Mouse (Mus musculus): ENCODE results near the gene Mup8. TPM values are rescaled to one million over a fixed set of nuclear protein-coding genes. Genes with fewer than 3 reads are reported as not detected.
"Not testable (repeated sequence)": the region's sequence is repeated elsewhere in the genome, so short reads cannot be mapped to it uniquely, and the experiment has no call there.

Mup8 gene
- not detected in 2 replicates for total RNA-seq (2017)

DNA sequence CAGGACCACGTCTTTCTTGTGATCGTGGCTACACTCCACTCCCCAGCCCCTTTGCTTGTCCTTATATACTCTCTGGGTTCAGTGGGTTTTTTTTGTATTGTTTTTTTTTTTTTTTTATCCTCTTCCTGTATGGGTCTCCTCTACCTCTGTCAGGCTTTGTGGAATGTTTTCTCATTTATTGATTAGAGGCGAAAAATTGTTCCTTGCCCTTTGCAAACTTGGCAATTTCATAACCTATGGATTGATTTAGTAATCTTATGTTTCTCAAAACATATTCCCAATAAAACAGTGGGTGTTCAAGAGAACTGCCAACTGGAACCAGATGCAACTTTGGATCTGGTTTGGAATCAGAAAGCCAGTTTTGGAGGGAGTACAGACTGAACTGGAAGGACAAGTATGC lies at the start of gene Mup8:
Mup8 (minus strand) TSS at position 101 of the 400 bp plus-strand sequence.
- ATAC-seq (replicated peaks in 1 of 2; ENCODE audit: insufficient read depth in 1 of 2, low FRiP score in 2 of 2, low TSS enrichment in 1 of 2, low read depth in 1 of 2, poor library complexity in 2 of 2, severe bottlenecking in 2 of 2): not testable (repeated sequence)

DNA sequence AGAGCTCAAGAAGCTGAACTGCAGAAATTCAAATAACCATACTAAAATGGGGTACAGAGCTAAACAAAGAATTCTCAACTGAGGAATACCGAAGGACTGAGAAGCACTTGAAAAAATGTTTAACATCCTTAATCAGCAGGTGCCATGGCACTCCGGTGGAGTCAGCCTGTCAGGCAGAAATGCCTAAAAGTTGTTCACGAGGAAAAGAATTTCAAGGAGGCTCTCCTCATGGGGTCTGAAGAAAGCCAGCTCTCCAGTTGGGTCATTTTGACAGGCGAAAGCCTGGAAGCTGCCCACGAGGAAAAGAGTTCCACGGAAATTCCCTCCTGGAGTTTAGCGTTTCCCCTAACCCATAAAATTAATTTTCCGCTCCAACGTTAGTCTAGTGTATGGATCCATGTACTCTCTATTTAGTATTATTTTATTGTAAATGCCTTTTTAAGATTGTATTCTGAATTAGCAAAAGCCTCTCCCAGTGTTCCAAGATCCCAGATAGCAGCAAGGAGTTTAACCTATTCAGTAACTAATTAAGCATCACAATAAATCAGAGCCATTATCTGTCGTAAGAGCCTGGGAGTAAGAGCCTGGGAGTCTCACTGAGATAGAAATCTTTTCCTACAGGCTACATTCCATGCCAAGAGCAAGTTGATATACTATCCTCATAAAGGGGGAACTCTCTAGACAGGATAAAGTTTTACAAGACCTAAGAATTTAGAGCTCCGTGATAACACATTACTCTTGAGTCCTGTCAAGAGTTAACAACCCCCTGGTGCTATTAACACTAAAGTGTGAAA lies 43.8 kb upstream of the Mup8 start:
- ATAC-seq (replicated peaks in 1 of 2; ENCODE audit: insufficient read depth in 1 of 2, low FRiP score in 2 of 2, low TSS enrichment in 1 of 2, low read depth in 1 of 2, poor library complexity in 2 of 2, severe bottlenecking in 2 of 2): not testable (repeated sequence)

DNA sequence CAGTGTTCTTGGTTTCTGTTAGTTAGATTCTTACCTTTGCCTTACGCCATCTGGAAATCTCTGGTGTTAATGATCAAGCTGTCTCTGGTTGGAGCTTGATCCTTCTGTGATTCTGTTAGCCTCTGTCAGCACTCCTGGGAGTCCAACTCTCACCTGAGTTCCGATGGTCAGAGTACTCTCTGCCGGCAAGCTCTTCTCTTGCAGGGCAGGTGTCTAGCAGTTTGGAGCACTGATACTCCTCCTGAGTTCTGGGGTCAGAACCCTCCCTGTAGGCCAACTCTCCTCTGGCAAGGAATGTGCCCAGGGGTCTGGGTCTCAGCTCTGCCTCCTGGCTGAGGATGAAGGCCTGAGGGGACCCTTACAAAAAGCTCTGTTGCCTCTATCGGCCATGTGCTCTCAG lies 40.3 kb upstream of the Mup8 start:
- not testable (repeated sequence) for ATAC-seq (replicated peaks in 1 of 2; ENCODE audit: insufficient read depth in 1 of 2, low FRiP score in 2 of 2, low TSS enrichment in 1 of 2, low read depth in 1 of 2, poor library complexity in 2 of 2, severe bottlenecking in 2 of 2)

Other genes with a start within 250 kb of the Mup8 start
- not detected in 2 replicates for gene Mup7, start 152.1 kb downstream of the Mup8 start, total RNA-seq (2017)
- not detected in 2 replicates for gene Mup2, start 68.3 kb downstream of the Mup8 start, total RNA-seq (2017)
- not detected in 2 replicates for gene Mup9, start 199.4 kb upstream of the Mup8 start, total RNA-seq (2017)